Mouse (Mus musculus) cerebellum, postnatal 10 days (tissue): ENCODE measurements around the gene Coasy.
A peak's percentile ranks its signal among the peaks of the same experiment; 100 is the strongest.

Experiments
- DNase-seq, 2 experiments: peaks; one replicate each; pipeline ENCODE4 v3.0.0; 2021; ENCODE audit warnings: mixed read lengths in 2 of 2

Gene Coasy

DNA sequence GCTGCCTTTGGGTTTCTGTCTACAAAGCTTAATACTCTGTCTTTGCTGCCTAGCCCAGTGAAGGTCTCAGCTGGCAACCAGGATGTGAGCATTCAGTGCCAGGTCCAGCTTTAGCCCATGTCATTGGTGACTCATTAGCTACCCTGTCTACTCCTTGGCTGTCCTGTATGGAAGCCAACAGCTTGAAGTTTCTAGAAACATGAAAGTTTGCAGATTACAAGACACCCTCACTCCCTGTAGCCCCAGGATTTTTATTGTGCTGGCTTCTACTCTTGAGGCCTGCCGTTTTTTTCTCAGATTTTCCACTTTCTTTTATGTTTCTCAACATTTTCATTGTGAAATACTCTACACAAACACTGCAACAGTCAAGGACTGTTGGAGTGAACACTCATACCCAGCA, 7.6 kb downstream of the Coasy start:
- DNase-seq, result no peak

DNA sequence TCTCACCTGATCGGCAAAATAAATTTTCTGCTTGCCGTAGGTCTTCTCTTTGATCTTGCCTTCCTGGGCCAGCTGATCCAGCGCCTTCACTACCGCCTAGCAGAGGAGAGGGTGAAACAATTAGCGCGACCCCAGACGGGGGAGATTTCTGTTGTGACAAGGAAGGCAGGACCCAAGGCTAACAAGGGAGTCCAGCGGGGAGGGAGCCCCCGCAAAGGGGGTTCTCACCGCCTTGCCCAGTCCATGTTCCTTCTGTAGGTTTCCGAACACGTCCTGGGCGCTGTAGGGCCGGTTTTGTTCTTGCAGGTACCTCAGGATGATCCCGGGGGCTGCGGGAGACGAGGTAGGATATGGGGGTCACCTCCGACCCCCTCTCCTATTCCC, 12.6 kb downstream of the Coasy start:
- no peak for DNase-seq

DNA sequence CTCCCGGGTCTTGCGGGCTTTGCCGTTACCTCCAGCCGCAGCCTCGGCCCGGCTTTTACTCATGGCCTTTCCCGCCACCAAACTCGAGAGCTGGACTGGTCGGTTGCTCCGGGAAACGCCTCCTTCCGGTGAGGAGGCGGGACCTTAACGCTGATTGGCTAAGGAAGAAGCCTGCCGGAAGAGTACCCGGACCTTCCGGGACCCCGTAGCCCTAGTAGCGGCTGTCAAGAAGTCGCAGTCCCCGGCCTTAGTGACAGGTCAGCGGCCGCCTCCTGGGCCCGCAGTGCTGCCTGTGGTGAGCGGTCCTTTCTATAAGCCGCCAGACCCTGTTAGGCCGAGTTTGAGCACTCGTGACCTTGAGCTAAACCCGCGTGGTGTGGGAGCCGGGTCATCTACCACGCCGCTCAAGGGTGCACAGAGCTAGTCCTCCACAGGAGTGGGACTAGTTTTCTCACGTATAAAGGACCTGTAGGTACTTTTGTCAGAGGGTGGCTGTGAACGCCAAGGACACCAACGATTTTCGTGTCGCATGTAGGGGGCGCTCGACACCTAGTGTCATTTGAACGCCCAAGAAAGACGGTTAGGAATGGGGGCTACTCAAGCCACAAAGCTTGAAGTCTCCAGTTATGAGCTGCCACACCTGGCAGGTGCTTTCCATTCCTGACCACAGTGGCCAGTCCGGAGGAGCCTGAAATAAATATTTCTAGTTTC, 13.1 kb downstream of the Coasy start, which contains the start of gene Psmc3ip:
TSS of gene Psmc3ip (minus strand) at position 123 of the 711 bp plus-strand sequence.
- peak; percentile 96 to 97 for DNase-seq

DNA sequence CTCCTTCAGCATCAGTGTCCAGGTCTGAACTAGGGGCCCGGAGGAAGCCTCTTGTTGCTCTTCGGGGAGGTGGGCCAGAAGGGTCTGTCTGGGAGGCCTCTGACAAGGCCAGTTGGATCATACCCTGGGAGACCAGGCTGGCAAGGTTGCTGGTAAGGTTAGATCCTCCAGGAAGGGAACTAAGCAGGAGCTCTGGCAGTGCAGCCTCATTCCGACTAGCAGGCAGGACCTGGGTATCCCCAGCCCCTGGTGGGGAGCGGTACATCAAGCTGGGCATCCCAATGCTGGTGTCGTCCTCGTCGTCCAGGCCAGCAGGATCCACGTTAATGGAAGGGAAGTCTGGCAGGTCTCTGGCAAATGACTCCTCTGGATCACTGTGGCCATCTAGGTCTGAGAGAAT, 15.9 kb downstream of the Coasy start:
- DNase-seq, result no peak

DNA sequence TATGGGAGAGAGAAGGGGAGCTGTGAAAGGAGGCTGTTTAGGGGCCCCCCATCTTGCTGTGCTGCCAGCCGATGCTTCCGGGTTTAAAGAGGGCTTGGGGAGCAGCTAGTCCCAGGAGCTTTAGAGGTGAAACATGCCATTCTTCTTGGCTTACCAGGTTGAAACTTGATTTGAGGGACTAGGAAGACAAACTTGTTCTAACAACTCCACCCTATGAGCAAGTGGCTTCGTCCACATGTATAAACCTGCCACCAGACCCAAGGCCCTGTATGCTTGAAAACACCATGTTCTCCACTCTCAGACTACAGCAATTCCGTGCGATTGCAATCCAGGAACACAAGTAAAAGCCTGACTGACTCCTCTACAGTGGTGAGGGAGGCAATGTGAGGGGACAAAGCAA, 20.6 kb downstream of the Coasy start:
- no peak for DNase-seq

DNA sequence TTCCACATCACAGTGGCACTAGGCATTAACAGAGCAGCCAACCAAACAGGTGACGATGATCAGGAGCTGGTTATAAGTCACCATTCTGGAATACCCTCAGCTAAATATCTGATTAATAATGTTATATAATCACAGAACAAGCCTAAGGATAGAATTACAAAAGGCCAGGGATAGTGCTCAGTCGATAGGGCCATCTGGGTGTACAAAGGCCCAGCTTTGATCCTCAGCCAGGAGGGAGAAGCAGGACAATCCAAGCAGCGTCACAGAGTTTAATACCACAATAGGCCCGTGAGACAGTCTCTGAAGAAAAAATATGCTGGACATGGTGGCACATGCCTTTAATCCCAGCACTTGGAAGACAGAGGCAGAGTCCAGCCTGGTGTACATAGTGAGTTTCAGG, 27.0 kb downstream of the Coasy start:
- no peak for DNase-seq

DNA sequence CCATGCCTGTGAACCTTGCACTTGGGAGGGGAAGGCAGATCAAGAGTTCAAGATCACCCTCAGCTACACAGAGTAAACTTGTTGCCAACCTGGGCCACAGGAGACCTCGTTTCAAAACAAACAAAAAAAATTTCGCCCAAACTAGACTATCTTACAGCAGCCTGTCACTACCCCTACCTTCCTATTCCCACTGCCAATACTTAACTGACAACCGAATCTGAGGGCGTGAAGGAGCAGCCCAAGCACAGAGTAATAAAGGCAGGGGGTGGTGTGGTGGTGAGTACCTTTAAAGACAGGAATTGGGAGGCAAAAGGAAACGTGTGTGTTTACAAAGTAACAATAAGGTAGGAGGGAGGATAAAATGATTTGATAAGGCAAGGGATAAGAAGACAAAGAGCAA, 28.3 kb downstream of the Coasy start:
- DNase-seq, result no peak

DNA sequence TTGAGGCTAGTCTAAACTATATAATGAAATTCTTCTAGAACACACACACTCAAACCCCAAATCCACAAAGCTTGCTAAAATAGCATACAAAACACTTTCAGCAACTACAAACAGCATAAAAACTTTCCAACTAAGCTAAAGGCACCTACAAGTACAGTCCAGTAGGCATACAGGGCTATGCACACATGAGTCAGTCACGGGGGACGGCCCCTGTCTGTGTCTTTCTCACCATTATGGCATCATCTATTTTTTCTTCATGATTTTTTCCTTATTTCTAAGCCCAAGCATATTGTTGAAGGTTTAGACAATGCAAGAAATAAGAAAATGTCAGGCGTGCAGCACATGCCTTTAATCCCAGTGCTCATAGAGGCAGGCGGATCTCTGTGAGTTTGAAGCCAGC, 28.8 kb downstream of the Coasy start:
- no peak for DNase-seq

DNA sequence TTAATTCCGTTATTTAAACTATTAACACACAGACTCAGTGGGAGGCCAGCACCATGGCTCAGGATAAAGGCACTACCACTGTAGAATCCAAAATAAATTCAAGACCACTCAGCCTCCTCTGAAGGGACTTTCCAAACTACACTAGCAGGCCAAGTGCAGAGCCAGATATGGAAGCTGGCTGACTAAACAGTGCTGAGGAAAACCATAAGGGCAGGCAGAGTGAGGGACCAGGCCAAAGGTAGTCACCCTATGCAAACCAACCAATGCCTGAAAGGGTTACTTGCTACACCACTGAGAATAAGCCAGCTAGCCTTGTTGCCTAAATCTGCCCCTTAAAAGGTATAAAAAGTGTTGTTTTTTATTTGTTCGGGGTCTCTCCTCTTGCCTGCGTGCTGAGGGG, 29.8 kb downstream of the Coasy start:
- DNase-seq, result no peak

DNA sequence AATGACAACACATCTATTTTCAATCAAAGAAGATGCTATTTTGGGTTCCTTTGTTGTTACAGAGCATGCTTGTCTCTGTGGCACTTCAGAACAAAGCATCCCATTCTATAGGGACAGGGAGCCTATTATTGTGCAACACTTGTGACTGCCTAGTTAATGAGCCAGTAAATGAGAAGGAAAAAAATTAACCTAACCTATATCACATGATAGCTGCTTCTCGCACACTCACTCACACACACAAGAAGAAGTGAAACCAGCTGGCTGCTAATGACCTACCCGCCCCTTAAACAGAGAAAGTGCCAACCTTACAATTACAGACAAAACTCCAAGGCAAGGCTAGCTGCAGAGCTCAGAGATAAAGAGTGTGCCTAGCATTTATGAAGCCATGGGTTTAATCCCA, 33.2 kb downstream of the Coasy start:
- DNase-seq, result no peak

DNA sequence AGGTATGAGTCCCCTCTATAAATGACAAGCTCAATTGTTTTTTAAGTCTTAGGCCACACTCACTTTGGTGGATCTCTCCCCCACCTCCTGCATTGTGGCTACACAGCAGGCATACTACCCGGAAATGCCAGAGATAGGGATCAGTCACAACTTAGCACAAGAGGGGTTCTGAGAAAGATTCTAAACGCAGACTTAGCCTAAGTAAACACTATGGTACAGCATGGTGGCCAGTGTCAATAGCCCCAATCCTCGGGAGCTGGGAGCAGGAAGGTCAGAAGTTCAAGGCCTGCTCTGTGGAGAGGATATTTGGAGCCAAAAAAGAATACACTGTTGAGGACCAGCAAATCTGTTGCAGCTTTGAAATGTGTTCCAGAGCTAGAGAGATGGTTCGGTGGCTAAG, 35.7 kb downstream of the Coasy start:
- DNase-seq, result no peak

DNA sequence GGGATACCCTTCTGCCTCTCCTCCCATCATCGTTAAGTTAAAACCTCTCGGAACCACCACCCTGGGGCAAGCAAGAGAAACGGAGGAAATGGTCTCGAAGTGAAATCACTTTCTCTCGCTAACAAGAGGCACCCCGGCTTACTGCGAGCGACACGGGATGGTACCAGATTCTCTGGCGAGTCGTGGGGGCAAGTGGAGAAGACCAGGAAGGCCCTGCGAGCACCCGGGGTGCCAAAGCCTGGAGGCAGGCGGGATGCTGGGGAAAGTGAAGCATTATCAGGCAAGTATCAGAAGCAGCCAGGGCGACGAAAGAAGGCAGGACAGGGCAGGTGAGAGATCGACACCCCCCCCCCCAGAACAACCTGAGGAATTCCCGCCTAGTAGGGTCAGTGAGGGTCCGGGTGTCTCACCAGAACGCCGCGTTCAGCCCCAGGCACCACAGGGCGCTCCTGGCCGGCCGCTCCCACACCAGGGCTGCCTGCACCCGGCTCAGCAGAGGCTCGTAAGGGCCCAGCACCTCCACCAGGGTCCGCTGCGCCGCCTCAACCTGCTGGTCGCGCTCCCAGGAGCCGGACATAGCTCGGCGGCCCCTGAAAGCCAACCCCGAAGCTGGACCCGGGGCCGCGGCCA, 36.9 kb downstream of the Coasy start:
- DNase-seq, result no peak

DNA sequence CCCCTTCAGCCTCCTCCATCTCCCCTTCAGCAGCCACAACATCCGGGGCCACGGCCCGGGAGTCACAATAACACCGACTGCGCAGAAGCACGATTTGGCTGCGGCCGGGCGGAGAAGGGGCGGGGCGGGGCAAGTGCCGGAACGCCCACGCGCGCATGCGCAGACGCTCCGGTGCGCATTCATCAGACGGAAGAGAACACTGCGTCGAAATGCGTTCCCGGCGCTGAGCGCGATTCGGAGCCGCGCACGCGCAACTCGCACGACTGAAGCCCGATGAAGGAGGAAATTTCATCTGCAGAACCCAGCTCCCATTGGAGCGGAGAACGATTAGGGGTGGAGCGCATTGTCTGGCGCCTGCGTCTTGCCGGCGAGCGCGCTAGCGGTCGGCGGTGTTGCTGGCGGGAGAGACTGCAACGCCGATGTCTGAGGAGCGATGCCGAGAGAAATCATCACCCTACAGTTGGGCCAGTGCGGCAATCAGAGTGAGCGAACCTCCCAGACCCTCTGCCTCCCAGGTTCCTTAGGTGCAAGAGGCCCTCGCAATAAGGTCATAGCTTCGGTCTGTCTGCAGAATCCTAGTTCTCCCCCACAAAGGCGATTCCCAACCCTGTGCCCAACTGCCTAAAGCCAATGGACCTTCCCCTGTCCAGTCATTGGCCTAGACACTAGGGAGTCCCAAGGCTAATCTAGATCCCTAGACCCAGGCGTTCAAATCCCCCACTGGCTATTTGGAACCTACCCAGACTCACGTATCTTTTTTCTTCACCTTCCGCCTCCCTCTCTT, 37.6 kb downstream of the Coasy start, which contains the start of the genes Retreg3 and Tubg1:
TSS of gene Retreg3 (minus strand) at position 133 of the 784 bp plus-strand sequence.
TSS of gene Tubg1 (plus strand) at position 178 of the 784 bp plus-strand sequence.
- peak; percentile 100 for DNase-seq

DNA sequence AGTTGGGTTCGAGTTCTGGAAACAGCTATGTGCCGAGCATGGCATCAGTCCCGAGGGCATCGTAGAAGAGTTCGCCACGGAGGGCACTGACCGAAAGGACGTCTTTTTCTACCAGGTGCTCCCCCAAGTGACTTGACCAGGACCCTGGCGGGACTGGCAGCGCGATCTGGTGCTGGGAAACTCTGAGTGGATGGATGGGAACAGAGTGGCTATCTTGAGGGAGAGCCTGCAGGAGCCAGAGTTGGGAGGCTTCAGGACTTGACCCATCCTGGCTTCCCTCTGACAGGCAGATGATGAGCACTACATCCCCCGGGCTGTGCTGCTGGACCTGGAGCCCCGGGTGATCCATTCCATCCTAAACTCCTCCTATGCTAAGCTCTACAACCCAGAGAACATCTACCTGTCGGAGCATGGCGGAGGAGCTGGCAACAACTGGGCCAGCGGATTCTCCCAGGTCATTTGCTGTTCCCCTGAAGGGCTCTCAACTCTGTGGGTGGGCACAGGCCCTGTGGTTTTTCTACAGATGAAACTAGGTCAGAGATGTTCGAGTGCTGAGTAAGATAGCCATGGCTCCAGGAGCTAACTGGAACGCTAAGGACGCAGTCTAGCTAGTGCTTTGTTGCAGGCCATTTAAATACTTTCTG, 38.3 kb downstream of the Coasy start:
- peak; percentile 26 to 38 for DNase-seq

DNA sequence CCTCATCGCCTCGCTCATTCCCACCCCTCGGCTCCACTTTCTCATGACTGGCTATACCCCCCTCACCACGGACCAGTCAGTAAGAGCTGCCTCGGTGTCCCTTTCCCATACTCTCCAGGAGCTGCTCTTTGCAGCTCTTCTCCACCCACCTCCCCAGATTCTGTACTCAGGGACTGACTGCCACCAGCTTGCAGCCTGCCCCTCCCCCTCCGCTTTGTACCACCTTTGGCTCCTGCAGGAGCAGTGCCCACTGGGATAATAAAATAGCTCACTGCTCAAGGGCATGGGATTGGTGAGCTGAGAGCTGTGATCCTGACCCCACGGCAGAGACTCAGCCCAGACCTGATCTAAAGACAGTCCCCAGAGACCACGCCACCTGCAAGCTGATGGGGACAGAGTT, 42.1 kb downstream of the Coasy start:
- peak; percentile 47 to 54 for DNase-seq

DNA sequence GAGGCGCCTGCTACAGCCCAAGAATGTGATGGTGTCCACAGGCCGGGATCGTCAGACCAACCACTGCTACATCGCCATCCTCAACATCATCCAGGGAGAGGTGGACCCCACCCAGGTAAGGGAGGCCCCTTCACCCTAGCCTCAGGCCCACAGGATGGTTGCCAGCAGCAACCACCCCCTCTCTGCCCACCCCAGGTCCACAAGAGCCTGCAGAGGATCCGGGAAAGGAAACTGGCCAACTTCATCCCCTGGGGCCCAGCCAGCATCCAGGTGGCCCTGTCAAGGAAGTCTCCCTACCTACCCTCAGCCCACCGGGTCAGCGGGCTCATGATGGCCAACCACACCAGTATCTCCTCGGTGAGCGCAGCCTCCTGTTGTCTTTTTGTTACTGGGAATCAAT, 42.6 kb downstream of the Coasy start:
- peak in 1 of 2 experiments; percentile 38 for DNase-seq

DNA sequence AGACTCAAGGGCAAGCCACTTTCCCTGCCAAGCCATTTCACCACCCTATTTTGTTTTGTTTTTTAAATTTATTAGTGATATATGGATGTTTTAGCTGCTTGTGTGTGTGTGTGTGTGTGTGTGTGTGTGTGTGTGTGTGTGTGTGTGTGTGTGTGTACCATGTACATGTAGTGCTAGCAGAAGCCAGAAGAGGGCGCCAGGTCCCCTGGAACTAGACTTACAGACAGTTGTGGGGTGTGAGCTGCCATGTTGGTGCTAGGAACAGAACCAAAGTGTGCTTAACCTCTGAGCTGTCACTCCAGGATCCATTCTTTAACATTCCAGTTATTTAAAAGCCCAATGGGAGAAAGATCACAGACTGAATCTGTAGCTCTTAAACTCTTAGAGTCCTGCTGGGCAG, 44.7 kb downstream of the Coasy start:
- DNase-seq, result peak; percentile 49 to 72

DNA sequence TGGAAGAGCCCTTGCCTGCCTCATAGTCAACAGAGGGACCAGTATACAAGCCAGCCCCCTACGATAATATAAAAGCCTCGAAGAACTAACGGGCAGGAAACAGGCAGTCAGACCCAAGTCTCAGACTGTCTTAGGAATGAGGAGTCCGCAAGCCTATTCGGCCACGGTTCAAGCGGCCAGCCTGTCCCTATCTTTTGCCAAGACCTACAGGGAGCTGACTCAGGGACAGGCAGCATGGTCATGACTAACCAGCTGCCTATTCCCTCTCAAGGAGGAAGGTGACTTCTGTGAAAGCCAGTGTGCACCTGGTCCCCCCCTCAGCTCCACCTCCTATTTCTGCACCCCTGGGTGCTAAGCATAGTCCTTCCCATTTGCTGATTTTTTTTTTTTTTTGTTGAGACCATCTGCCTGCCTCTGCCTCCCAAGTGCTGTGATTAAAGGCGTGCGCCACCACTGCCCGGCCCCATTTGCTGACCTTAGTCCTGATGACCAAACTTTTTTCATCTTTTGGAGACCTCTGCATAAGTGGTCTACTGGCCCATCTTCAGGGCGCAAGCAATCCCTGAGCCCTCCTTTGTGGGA, 46.7 kb downstream of the Coasy start:
- peak; percentile 88 to 90 for DNase-seq

DNA sequence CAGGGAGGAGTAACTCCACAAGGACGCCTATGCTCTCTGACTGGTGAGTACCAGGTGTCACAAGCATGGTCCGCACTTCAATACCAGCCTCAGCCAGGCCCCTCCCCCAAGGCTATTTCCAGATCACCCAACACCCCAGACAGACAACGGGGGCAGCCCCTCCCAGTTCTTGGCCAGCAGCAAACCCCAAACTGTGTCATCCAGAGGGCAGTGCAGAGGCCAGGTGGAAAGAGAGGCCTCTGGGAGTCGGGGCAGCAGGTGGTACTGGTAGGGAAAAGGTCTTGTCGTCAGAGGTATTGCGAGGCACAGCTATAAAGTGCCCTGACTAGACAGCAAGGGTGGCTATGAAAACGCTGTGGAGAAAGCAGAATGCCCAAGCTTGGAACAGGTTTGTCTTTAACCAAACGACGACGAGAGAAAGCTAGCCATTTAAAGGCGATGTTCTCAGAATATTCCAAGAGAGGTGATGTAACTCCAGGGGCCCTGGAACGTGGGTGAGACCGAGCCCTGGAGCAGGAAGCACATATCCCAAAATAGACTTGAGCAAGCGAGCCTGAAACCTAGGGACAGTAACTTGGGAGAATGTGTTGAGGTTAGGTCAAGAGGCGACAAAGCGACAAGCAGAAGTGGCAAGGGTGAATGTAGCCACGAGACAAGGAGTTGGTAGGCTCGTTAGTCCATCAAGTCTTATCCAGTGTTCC, 47.8 kb downstream of the Coasy start:
- peak; percentile 66 to 67 for DNase-seq

DNA sequence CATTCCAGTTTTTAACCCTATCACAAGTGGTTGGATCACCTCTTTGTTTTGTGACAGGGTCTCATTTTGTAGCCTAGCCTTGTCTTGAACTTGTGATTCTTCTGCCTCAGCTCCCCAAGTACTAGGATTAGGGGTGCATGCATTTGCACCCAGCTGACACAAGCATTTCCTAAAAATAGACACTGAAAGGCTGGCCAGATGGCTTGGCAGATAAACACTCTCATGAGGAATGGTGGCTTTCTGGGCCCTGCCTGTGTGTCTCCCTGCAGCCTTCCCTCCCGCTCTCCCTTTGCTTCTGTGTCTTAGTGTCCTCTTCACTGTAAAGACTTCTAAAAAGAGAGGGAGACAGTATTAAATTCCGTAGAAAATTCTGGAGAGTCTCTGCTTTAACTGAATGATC, 48.8 kb downstream of the Coasy start:
- DNase-seq, result peak; percentile 75 to 76

DNA sequence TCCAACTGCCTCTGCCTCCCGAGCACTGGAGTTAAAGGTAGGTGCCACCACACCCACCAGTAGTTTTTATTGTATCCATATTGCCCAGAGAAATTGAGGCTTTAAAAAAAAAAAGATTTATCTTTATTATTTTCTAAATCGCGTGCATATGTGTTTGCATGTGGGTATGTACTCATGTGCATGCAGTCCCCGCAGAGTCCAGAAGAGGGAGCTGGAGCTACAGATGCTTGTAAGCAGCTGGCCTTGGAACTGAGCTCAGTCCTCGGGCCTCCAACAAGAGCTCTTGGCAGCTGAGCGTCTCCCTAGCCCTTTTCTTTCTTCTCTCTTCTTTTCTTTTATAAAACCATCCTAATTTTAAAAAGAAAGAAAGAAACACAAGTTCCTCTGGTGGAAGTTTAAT, 49.3 kb downstream of the Coasy start:
- DNase-seq, result peak; percentile 73 to 84

DNA sequence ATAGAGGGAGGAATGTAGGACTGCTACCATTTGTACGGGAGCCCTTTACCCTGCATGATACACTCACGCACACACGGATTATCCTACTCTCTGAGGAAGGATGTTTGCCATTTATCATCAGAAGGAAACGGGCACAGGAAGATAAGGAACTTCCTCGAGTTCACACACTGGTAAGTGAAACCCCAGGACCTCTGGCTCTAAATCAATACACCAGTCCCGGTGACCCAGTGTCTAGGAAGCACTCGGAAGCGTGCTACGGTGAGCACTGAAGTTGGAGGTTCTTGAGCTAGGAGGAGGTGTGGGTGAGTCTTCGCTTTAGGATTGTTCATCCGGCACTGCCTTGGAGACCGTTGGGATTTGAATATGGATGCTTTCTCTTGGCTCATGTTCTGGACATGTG, 50.7 kb downstream of the Coasy start:
- DNase-seq, result peak; percentile 37 to 39
